Mouse (Mus musculus): ENCODE measurements around the gene Gm39566. TPM values are rescaled to one million over a fixed set of nuclear protein-coding genes. Genes with fewer than 3 reads are reported as not detected.

Gene Gm39566
- total RNA-seq, 2 experiments from 2014 or later, result not detected

DNA sequence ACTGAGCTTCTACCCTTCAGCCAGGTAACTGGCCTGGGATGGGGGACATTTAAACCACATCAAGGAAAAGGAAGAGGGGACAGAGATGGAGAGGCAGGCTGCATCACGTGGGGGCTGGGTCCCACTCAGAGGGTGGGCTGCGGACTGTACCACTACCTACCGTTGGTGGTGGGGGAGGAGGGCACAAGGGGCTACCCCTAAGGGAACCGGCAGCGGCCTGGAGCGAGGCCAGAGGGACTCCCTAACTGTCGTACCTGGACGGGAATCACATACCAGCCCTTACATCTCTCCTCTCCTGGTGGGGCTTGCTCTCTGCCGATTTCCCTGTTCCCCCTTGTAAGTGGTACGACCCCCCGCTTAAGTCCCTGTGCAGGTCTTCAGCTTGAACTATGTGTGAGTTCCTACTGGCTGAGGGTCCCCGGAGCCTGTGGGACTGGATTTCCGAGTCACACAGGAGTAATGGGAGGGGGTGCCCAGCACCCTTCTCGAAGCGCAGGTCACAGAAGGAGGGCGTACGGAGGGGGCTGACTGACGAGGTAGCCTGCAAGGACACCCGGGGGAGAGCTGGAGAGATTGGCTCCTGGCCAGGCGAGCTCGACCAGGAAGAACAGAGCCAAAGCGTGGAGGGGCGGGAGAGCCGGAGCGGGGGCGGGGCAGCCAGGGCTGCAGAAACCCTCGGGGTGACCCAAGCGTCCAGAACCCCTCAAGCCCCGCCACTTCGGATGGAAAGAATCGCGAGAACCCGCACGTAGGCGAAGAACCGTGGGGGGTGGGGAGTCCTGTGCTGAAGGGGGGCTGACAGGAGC lies 14.5 kb downstream of the Gm39566 start:
- intact Hi-C loops (cut with DNase I), result loop anchor here (5.0 kb wide), 3 partner anchors 37 to 77 kb away; partner anchors contain the start of genes Nlgn2, Slc35g3, Tmem256 and Tmem95
- DNase-seq, result peak in 1 of 2 experiments; percentile 24

DNA sequence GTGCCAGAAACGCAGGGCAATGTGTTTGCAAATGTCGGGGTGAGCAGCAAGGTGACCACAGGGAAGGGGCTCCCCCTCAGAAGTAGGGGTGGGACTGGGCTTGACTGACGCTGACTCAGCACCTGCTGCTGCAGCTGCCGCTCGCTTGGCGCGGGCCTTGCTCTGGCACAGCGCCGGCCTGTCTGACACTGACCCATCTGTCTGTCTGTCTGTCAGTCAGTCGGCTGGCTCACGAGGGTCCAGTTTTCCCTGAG lies 15.0 kb downstream of the Gm39566 start:
- intact Hi-C loops (cut with DNase I), result loop anchor here (5.0 kb wide), 3 partner anchors 37 to 77 kb away; partner anchors contain the start of genes Nlgn2, Slc35g3, Tmem256 and Tmem95
- no peak for DNase-seq

DNA sequence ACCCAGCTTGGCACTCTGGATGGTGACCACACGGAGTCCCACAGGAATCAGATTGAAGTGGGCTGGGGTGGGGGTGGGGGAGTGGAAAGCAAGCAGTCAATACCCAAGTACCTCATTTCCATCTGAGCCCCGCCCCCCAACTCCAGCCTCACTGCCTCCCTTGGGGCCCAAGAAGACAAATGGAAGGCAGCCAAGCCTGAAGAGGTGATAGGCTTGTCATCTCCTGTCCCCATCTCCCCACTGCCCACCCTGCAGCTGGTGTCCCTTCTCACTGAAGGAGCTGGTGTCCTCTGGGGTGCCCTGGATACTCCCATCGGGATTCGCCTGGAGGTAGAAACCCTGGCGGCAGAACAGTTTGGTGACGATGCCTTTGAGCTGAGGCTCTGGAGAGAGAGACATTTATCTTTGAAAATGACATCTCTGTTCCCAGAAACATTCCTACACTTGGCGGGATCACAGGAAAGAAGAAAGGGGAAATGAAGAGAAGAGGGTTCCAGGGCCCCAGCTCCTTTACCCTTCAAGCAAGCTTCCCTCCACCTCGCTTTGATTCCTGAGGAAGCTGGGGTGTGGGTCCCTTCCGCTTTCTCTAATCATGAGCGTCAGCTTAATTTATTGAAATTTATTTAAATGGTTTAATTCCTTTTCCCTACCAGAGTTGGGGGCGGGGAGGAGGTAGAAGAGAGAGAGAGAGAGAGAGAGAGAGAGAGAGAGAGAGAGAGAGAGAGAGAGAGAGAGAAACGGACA lies 15.5 kb downstream of the Gm39566 start:
- DNase-seq, result peak in 1 of 2 experiments; percentile 13
- intact Hi-C loops (cut with DNase I), result loop anchor here (5.0 kb wide), 3 partner anchors 37 to 78 kb away; partner anchors contain the start of genes Nlgn2, Slc35g3, Tmem256 and Tmem95

DNA sequence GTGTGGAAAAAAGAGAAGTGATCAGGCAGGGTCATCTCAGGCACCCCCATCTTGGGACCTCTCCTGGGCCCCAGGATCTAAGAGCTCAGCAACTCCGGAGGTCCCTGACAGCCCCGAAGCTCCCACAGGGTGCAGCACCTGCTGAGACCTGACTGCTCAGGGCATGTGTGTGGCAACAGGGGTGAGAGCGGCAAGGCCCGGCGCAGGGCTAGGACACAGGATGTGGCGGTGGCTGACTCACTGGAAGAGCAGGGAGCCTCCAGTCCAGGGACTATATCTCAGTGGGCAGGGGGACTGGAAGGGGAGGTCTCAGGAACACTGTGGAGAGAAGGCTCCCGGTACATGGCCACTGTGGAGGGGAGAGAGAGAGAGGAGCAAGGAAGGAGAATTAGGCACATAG lies 17.2 kb downstream of the Gm39566 start:
- intact Hi-C loops (cut with DNase I), result no loop called here
- no peak for DNase-seq

DNA sequence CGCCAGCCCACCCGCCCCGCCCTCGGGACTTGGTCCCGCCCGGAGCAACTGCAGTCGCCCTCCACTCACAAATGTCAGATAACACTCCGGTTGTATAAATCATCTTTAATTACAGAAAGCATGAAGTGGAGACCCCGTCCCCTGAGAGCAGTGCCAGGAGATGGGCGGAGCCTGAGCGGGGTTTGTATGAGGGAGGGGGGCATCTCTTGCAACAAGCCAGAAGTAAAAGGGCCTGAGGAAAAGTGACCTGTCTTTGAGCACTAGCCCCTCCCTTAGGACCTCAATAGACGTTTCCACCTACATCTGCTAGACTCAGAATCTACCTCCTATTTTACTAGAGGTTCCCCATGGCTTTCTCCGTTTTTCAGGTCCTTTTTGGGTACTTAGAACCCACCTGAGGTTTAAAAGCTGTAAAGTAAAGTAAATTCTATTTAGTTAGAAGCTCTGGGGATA lies 19.1 kb downstream of the Gm39566 start:
- no peak for DNase-seq
- intact Hi-C loops (cut with DNase I), result no loop called here

DNA sequence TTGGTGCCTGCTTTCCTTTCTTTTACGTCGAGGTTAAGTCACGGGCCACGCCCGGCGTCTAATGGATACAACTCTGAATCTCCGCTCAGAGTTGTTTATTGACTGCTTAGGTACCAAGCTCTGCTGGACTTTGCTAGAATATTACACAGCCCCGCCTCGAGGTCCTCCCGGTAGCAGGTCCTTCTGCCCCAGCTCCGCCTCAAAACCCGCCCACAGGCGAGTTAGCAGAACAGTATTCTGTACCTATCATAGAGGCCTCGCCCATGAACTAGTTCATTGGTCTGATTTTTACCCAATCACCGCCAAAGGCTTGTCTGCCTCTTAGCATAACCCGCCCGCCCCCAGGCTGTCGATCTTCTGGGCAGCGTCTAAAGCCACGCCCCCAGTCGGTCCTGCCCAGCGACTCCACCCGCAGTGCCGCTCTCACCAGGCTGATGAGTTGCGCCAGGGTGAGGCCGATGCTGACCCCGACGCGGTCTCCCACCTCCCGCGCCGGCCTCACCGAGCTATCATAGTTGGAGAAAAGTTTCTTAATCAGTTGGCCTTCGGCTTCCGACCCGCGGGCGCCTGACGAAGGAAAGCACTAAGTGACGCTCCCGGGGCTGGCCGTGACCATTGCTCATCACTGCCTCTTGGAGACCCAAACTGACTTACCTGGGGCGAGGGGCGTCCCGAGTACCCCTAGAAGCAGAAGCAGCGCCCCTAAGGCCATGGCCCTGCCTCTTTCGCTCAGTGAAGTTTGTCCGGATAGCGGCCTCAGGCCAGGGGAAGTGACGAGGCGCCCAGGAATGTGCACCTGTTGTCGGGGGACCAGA lies 19.7 kb downstream of the Gm39566 start, which contains the start of gene Chrnb1:
Chrnb1 (minus strand) TSS at position 776 of the 815 bp plus-strand sequence.
- intact Hi-C loops (cut with DNase I), result no loop called here
- peak; percentile 84 to 91 for DNase-seq

DNA sequence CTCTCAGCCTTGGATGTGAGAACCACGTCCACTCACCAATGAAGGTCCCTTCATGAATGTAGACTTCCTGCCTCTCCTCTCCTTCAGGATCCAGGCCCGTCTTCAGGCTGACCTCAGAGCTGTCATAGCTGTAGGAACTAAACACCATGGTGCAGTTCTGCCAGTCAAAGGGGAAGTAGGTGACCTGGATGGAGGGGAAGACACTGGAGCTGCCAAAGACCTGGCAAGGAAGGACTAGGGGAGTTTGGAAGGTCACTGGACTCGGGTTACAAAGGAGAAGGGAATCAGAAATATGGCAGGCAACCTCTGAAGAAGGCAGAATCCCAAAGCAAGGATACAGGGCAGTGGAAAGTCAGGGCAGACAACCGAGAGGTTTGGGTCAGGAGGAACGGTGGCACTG lies 21.7 kb downstream of the Gm39566 start:
- intact Hi-C loops (cut with DNase I), result no loop called here
- DNase-seq, result no peak

DNA sequence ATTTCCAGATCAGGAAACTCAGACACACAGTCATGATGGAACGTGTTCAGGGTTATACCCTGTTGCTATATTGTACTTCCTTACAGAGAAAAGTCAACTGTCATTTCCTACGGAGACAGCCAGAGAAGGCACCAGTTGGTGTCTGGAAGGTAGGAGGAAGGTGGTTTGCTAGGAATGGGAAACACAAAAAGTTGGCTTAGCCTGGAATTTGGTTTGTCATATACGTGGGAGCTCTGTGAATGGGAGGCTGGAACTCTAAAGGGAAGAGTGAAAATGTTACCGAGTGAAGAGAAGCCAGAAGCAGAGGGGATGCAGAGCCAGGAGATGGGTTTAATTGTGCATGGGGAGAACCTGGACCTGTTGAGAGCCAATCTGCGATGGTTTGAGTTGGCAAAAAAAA lies 23.7 kb downstream of the Gm39566 start:
- DNase-seq, result no peak
- intact Hi-C loops (cut with DNase I), result no loop called here

DNA sequence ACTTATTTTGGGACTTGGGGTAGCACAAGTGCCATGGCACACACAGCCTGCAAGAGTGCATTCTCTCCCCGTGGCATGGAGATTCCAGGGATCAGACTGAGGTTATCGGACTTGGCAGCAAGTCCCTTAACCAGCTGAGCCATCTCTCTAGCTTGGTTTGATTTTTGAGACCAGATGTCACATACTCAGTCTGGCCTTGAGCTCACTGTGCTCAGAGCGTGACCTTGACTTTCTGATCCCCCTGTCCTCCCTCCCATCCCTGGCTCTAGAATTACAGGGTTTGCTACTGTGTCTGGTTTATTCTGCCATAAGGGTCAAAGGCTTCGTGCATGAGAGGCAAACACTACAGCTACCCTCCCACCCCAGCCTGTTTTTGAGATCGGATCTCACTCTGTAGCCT lies 25.7 kb downstream of the Gm39566 start:
- intact Hi-C loops (cut with DNase I), result no loop called here
- no peak for DNase-seq

DNA sequence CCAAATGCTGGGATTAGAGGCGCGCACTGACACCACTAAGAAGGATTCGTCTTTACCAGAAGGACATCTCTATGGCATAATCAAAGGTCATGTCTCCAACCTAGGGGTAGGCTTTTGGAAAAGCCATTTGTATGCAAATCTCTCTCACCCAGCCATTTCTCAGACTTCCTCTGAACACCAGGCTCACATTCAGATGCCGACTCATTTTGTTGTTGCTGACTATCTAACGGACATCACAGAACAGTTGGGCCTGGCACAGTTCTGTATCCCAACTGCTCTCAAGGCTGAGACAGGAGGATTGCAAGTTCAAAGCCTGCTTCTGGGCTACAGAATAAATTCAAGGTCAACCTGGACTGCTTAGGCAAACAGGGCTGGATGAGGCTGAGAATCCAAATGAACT lies 27.8 kb downstream of the Gm39566 start:
- DNase-seq, result no peak
- intact Hi-C loops (cut with DNase I), result no loop called here

DNA sequence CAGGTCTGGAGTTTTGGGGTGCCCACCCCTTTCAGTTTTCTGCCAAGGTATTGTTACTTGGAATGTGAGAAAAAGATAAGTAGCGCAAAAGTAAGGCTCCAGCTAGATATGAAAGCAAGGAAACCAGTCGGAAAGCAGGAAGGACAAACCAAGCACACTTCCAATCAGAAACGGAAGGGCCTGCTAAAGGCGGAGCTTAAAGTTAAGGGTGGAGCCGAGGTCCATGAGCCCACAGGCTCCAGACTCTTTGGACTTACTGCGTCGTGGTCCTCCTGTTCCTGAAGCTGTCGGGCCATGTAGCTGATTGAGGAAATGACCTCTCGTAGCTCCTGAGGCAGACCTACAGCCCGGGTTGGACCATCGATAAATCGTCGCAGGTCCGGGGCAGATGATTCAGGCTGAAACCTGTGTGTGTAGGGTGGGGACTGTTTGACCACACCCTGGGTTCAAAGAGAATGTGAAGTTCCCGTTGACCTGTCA lies 30.3 kb downstream of the Gm39566 start:
- no peak for DNase-seq
- intact Hi-C loops (cut with DNase I), result no loop called here

DNA sequence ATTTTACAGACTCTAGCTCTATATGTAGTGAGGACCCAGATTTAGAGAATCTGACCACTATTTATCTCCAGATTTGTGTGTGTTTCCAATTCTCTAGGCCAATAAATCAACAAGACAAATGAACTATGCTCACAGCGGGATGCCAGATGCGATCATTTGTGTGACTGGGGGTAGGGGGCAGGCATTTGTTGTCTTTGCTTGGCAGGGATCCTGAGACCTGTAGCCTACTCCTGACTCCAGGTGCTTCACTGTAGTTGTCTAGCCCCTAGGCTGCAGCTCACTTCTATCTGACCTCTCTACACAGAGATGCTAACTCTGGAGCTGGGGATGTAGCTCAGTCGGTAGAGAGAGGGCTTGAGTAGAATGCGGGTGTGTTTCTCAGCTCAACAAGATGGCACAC lies 33.3 kb downstream of the Gm39566 start:
- intact Hi-C loops (cut with DNase I), result no loop called here
- DNase-seq, result no peak

DNA sequence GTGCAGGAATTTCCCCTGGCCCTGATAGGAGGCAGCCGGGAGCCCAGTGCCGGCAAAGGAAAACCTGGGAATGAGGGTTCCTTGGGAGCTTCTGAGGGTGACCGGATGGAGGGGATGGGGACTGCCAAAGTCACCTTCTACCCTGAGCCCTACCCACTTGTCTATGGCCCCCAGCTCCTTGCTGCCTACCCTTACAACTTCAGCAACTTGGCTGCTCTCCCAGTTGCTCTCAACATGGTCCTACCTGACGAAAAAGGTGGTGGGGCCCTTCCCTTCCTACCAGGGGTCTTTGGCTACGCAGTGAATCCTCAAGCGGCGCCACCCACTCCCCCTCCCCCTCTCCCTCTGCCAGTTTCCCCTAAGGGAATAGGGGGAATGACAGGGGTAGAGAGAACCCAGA lies 36.1 kb downstream of the Gm39566 start:
- no peak for DNase-seq
- intact Hi-C loops (cut with DNase I), result no loop called here

DNA sequence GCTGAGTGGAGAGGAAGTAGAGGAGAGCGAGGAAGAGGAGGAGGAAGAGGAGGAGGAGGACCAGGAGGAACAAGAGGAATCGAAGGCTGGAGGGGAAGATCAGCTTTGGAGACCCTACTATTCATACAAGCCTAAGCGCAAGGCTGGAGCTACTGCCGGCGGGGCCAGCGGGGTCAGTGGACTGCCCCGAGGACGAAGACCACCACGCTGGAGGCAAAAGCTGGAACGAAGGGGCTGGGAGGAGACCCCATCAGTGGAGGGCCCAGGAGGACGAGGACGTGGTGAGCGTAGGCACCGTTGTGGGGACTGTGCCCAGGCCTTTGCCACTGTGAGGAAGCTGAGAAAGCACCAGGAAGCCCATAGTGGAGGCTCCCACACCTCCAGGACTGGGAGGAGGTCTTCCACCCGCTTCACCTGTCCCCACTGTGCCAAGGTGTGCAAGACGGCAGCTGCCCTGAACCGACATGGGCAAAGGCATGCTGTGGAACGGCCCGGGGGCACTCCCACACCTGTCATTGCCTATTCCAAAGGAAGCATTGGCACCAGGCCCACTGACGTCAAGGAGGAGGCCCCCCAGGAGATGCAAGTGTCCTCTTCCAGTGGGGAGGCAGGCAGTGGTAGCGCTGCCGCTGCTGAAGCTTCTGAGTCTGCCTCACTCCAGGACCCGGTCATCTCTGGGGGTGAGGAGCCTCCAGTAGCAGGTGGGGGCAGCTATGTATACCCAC lies 36.7 kb downstream of the Gm39566 start:
- intact Hi-C loops (cut with DNase I), result no loop called here
- DNase-seq, result no peak

DNA sequence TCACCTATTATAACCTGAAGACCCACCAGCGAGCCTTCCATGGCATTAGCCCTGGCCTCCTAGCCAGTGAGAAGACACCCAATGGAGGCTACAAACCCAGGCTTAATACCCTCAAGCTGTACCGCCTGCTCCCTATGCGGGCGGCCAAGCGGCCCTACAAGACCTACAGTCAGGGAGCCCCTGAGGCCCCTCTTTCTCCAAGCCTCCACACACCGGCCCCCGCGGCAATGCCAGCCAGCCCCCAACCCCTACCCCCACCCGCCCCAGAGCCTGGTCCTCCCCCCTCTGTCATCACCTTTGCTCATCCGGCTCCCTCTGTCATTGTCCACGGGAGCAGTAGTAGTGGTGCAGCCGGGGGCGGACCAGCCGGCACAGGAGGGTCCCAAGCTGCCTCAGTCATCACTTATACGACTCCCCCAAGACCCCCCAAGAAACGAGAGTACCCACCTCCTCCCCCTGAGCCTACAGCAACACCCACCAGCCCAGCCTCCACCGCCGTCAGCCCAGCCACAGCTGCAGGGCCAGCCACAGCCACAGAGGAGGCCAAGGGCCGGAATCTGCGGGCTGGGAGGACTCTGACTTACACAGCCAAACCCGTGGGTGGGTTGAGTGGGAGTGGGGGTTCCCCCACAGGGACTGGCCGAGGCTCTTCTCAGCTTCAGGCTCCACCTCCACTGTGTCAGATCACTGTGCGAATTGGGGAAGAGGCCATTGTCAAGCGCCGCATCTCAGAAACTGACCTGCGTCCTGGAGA lies 37.4 kb downstream of the Gm39566 start:
- intact Hi-C loops (cut with DNase I), result no loop called here

DNA sequence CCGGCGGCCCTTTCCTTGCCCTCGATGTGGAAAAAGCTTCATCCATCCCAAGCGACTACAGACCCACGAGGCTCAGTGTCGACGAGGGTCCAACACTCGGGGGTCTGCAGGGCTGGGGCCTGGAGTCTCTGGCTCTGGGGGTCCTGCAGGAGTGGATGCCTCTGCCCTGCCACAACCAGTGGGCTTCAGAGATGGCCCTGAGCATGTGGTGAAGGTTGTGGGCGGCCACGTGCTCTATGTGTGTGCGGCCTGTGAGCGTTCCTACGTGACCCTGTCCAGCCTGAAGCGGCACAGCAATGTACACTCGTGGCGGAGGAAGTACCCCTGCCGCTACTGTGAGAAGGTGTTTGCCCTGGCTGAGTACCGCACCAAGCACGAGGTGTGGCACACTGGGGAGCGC lies 38.6 kb downstream of the Gm39566 start:
- DNase-seq, result no peak
- intact Hi-C loops (cut with DNase I), result no loop called here

More for the DNA sequence above, 37.4 kb downstream of the Gm39566 start:
- no peak for DNase-seq

DNA sequence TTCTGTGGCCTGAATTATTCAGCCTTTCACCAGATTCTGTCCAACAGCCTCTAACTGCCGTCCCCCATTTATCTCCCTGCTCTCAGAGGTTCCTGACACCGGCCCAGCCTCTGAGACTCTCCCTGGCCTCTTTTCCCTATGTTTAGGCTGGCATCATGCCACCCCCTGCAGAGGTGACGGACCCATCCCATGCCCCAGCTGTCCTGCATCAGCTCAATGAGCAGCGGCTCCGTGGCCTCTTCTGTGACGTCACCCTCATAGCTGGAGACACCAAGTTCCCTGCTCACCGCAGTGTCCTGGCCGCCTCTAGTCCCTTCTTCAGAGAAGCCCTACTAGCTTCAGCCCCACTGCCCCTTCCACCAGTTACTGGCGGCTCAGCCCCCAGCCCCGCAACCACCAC lies 39.4 kb downstream of the Gm39566 start:
- DNase-seq, result no peak
- intact Hi-C loops (cut with DNase I), result no loop called here

DNA sequence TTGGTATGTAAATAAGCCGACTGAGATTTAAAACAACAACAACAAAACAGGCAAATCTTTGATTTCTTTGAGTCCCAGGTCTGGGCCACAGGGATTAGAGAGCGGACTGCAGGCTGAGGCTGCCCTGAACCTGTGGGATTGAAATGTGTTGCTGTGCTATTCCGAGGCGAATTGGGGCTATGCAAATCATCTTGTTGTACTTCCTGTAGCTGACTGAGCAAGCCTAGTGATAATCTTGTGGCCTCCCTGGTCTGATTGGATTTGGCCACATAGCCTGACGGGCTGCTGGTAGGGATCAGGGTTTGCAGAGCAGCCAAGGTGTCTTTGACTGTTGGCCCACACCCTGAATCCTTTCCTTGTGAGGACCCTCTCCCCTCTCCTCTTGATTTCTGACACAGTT lies 40.1 kb downstream of the Gm39566 start:
- intact Hi-C loops (cut with DNase I), result no loop called here
- DNase-seq, result no peak

DNA sequence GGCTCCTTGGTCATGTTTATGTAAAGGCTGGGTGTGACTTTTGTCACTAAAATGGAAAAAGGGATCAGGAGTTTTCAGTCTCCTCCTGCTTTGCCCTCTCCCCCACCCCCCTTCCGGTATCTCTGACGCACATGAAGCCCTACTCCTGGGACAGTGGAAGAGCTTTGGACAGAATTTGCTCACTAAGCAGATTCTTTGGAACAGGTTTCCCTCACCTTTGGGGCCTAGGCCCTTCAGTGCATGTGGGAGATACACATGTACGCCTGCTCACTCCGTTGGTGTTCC lies 47.5 kb downstream of the Gm39566 start:
- no peak for DNase-seq
- intact Hi-C loops (cut with DNase I), result no loop called here

Measured in gastrocnemius, postnatal 36 days (tissue).